8 mouse cellular contexts compared by ENCODE assay signal in the genomic region with DNA sequence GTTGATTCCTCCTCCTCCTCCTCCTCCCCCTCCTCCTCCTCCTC. TPM values are rescaled to one million over a fixed set of nuclear protein-coding genes. Genes with fewer than 3 reads are reported as not detected.
DNase-seq lines count a peak whose midpoint lies in the region; ATAC-seq and TF ChIP-seq lines count a peak whose summit lies in the region.
"Not testable (repeated sequence)": the region's sequence is repeated elsewhere in the genome, so short reads cannot be mapped to it uniquely, and the experiment has no call there.

A gene (minus strand): TSS at position 5 of the 44 bp plus-strand sequence.

- H3K4me3 ChIP-seq in embryonic fibroblast, embryonic 13.5 days (ENCODE audit: insufficient read depth, low read length), result peak within 1 kb of the TSS; percentile 76
- peak within 1 kb of the TSS; percentile 71 for H3K4me3 ChIP-seq in hindbrain, embryonic 14.5 days (replicated peaks; ENCODE audit: low read length)
- peak within 1 kb of the TSS; percentile 72 for H3K4me3 ChIP-seq in liver, embryonic 12.5 days
- H3K4me3 ChIP-seq in midbrain, embryonic 14.5 days (replicated peaks; ENCODE audit: low read depth, low read length), result peak within 1 kb of the TSS; percentile 80
- peak within 1 kb of the TSS; percentile 98 for H3K4me3 ChIP-seq in testis, adult 2 months (ENCODE audit: control insufficient read depth, low read depth, low read length)

- H3K36me3 ChIP-seq in hindbrain, embryonic 14.5 days (replicated peaks; ENCODE audit: control insufficient read depth, insufficient read depth); liver, embryonic 12.5 days; midbrain, embryonic 14.5 days (ENCODE audit: control insufficient read depth, insufficient read depth, low read length); testis, adult 2 months (ENCODE audit: control insufficient read depth, insufficient read depth, low read length): not testable (repeated sequence)

- not testable (repeated sequence) for H3K27me3 ChIP-seq in hindbrain, embryonic 14.5 days (ENCODE audit: control insufficient read depth, insufficient read depth, low read length); liver, embryonic 12.5 days (replicated peaks); midbrain, embryonic 14.5 days (ENCODE audit: control insufficient read depth, insufficient read depth, low read length); testis, adult 2 months (ENCODE audit: control insufficient read depth, insufficient read depth, low read length)

- peak within 1 kb of the TSS; percentile 52 for H3K4me2 ChIP-seq in hindbrain, embryonic 14.5 days (replicated peaks)
- H3K4me2 ChIP-seq in liver, embryonic 12.5 days, result peak within 1 kb of the TSS; percentile 98
- H3K4me2 ChIP-seq in midbrain, embryonic 14.5 days (ENCODE audit: low read length), result peak within 1 kb of the TSS; percentile 75

- not testable (repeated sequence) for DNase-seq in adrenal gland, adult 8-10 months; heart, adult 8-10 months (ENCODE audit: low spot score); hindbrain, embryonic 14.5 days (ENCODE audit: low spot score); layer of hippocampus, postnatal 14 days (ENCODE audit: low spot score in 2 of 2); midbrain, embryonic 14.5 days

- not testable (repeated sequence) for ATAC-seq in hindbrain, embryonic 14.5 days (ENCODE audit: low FRiP score); liver, embryonic 12.5 days; midbrain, embryonic 14.5 days (ENCODE audit: low FRiP score, low TSS enrichment)

- TF ChIP-seq CTCF in embryonic fibroblast, embryonic 13.5 days (IDR thresholded peaks at IDR 0.05; ENCODE audit: borderline replicate concordance, insufficient read depth, low read length); testis, adult 2 months (IDR thresholded peaks at IDR 0.05; ENCODE audit: control insufficient read depth, insufficient read depth, insufficient replicate concordance, low read depth, low read length): not testable (repeated sequence)

- H3K9ac ChIP-seq in hindbrain, embryonic 14.5 days, result peak within 1 kb of the TSS; percentile 86
- H3K9ac ChIP-seq in liver, embryonic 12.5 days, result peak within 1 kb of the TSS; percentile 75
- peak within 1 kb of the TSS; percentile 91 for H3K9ac ChIP-seq in midbrain, embryonic 14.5 days (replicated peaks; ENCODE audit: low read length)

- H3K4me1 ChIP-seq in embryonic fibroblast, embryonic 13.5 days (ENCODE audit: control insufficient read depth, insufficient read depth, low read length); testis, adult 2 months (ENCODE audit: control insufficient read depth, insufficient read depth, low read length): not testable (repeated sequence)
- peaks cover 15% of the 10 kb centered on the region for H3K4me1 ChIP-seq in hindbrain, embryonic 14.5 days (replicated peaks; ENCODE audit: control insufficient read depth, insufficient read depth, low read length)
- H3K4me1 ChIP-seq in liver, embryonic 12.5 days, result peaks cover 26% of the 10 kb centered on the region
- H3K4me1 ChIP-seq in midbrain, embryonic 14.5 days (ENCODE audit: control insufficient read depth, insufficient read depth, low read length), result peaks cover 11% of the 10 kb centered on the region; the same call in 1 of the 2 replicates

- peak within 1 kb of the TSS; percentile 64 for H3K27ac ChIP-seq in embryonic fibroblast, embryonic 13.5 days (ENCODE audit: insufficient read depth, low read length)
- peak within 1 kb of the TSS; percentile 91 for H3K27ac ChIP-seq in hindbrain, embryonic 14.5 days
- peak within 1 kb of the TSS; percentile 73 for H3K27ac ChIP-seq in liver, embryonic 12.5 days
- peak within 1 kb of the TSS; percentile 92 for H3K27ac ChIP-seq in midbrain, embryonic 14.5 days (replicated peaks; ENCODE audit: low read depth, low read length)
- peak within 1 kb of the TSS; percentile 91 for H3K27ac ChIP-seq in testis, adult 2 months (ENCODE audit: control insufficient read depth, insufficient read depth, low read depth, low read length)

- not testable (repeated sequence) for H3K9me3 ChIP-seq in hindbrain, embryonic 14.5 days (ENCODE audit: control insufficient read depth, low read length); liver, embryonic 12.5 days (replicated peaks); midbrain, embryonic 14.5 days (ENCODE audit: control insufficient read depth, low read length)

- TF ChIP-seq POLR2A in embryonic fibroblast, embryonic 13.5 days (IDR thresholded peaks at IDR 0.05; ENCODE audit: low read depth, low read length); testis, adult 2 months (IDR thresholded peaks at IDR 0.05; ENCODE audit: control insufficient read depth, low read depth, low read length): not testable (repeated sequence)

RNA-seq across cellular contexts. Expression of the gene that starts here (rescaled TPM):
- 10 to 100 TPM; 58.2 to 67.4 (median 59.8) TPM for total RNA-seq in adrenal gland, adult 8-10 months (2022)
- 75.9 and 82.1 TPM in 2 replicates for polyA plus RNA-seq in embryonic fibroblast, embryonic 13.5 days (2011; ENCODE audit: insufficient read length, low read depth, missing spikeins)
- total RNA-seq in heart, adult 8-10 months (2022), result 10 to 100 TPM; 17.8 to 23.6 (median 18.1) TPM
- 78.5 and 89.3 TPM in 2 replicates for polyA plus RNA-seq in hindbrain, embryonic 14.5 days (2014; fragmentation: Nextera tagmentation; extraction: Ambion mirVana)
- 10 to 100 TPM; 32.6 to 39.3 TPM for total RNA-seq in layer of hippocampus, postnatal 14 days (2021)
- polyA plus RNA-seq in liver, embryonic 12.5 days (2016; fragmentation: Nextera tagmentation; extraction: Ambion mirVana), result 17.8 and 19.1 TPM in 2 replicates
- polyA plus RNA-seq in midbrain, embryonic 14.5 days (2014; fragmentation: Nextera tagmentation; extraction: Ambion mirVana), result 70.9 and 74.5 TPM in 2 replicates
- 19.4 and 23.4 TPM in 2 replicates for polyA plus RNA-seq in testis, adult 2 months (2012; rRNA removed)
